Mouse (Mus musculus) testis, postnatal 10 days (tissue): Measurements from ENCODE around the gene Fhl1.
A peak's percentile ranks its signal among the peaks of the same experiment; 100 is the strongest.

ENCODE experiments used
- DNase-seq: peaks from one replicate; pipeline ENCODE4 v3.0.0; 2021; ENCODE audit warnings: low spot score

Fhl1 gene

GRCm38 (mm10) chrX:56731306-56732201, at the start of gene Fhl1:
Fhl1 (plus strand) TSS chrX:56731787.
- DNase-seq: peak; percentile 70

GRCm38 (mm10) chrX:56682156-56682720, 49.3 kb upstream of the Fhl1 start:
- no peak for DNase-seq

GRCm38 (mm10) chrX:56683521-56683920, 48.1 kb upstream of the Fhl1 start:
- no peak for DNase-seq

- DNase-seq: no peak
Measured at GRCm38 (mm10) chrX:56692554-56692953, 39.0 kb upstream of the Fhl1 start.

- no peak for DNase-seq
Measured at GRCm38 (mm10) chrX:56694539-56694938, 37.0 kb upstream of the Fhl1 start.

GRCm38 (mm10) chrX:56697199-56697780, 34.3 kb upstream of the Fhl1 start:
- no peak for DNase-seq

- no peak for DNase-seq
Measured at GRCm38 (mm10) chrX:56697886-56698285, 33.7 kb upstream of the Fhl1 start.

GRCm38 (mm10) chrX:56701261-56701660, 30.3 kb upstream of the Fhl1 start:
- DNase-seq: no peak

GRCm38 (mm10) chrX:56703965-56704562, 27.5 kb upstream of the Fhl1 start:
- DNase-seq: no peak

- DNase-seq: no peak
Measured at GRCm38 (mm10) chrX:56708592-56709370, 22.8 kb upstream of the Fhl1 start.

GRCm38 (mm10) chrX:56710522-56710921, 21.1 kb upstream of the Fhl1 start:
- no peak for DNase-seq

- no peak for DNase-seq
Measured at GRCm38 (mm10) chrX:56712666-56713065, 18.9 kb upstream of the Fhl1 start.

- no peak for DNase-seq
Measured at GRCm38 (mm10) chrX:56722559-56722958, 9.0 kb upstream of the Fhl1 start.

- no peak for DNase-seq
Measured at GRCm38 (mm10) chrX:56728507-56728906, 3.1 kb upstream of the Fhl1 start.

- DNase-seq: no peak
Measured at GRCm38 (mm10) chrX:56730828-56731305, 720 bp upstream of the Fhl1 start.

- no peak for DNase-seq
Measured at GRCm38 (mm10) chrX:56732401-56732800, 814 bp downstream of the Fhl1 start.

- no peak for DNase-seq
Measured at GRCm38 (mm10) chrX:56734436-56734835, 2.8 kb downstream of the Fhl1 start.

GRCm38 (mm10) chrX:56736226-56736625, 4.6 kb downstream of the Fhl1 start:
- no peak for DNase-seq

- no peak for DNase-seq
Measured at GRCm38 (mm10) chrX:56737848-56738554, 6.4 kb downstream of the Fhl1 start.

- DNase-seq: no peak
Measured at GRCm38 (mm10) chrX:56741428-56741827, 9.8 kb downstream of the Fhl1 start.

GRCm38 (mm10) chrX:56751536-56751935, 19.9 kb downstream of the Fhl1 start:
- DNase-seq: no peak
